Mouse (Mus musculus) heart, embryonic 11.5 days (tissue): ENCODE measurements around the gene Cyb561. TPM values are rescaled to one million over a fixed set of nuclear protein-coding genes. Genes with fewer than 3 reads are reported as not detected.

ENCODE experiments used
- ATAC-seq: fragments of 200-750 bp; cut with Nextera tagmentation; replicated peaks from 2 replicates; pipeline ENCODE4 v1.8.0; 2017; ENCODE audit warnings: moderate library complexity; ENCODE audit not compliant: insufficient number of reproducible peaks, low FRiP score, low TSS enrichment
- H3K27ac ChIP-seq: fragments of 300-500 bp; sonication (generic); 2 replicates; pipeline ENCODE4 v1.5.1; 2014; ENCODE audit warnings: mild to moderate bottlenecking, low read depth, low read length
- H3K27me3 ChIP-seq: fragments of 300-500 bp; sonication (generic); 2 replicates; pipeline ENCODE4 v1.6.1; 2014; ENCODE audit warnings: mild to moderate bottlenecking, low read length, mixed read lengths; ENCODE audit not compliant: control insufficient read depth, insufficient read depth
- H3K36me3 ChIP-seq: fragments of 300-500 bp; sonication (generic); 2 replicates; pipeline ENCODE4 v1.6.1; 2014; ENCODE audit warnings: mild to moderate bottlenecking, low read length, moderate library complexity, mixed read lengths; ENCODE audit not compliant: control insufficient read depth, insufficient read depth
- H3K4me1 ChIP-seq: fragments of 300-500 bp; sonication (generic); 2 replicates; pipeline ENCODE4 v1.6.1; 2014; ENCODE audit warnings: low read length; ENCODE audit not compliant: control insufficient read depth, insufficient read depth
- H3K4me2 ChIP-seq: fragments of 300-500 bp; sonication (generic); 2 replicates; pipeline ENCODE4 v1.6.1; 2014; ENCODE audit warnings: mild to moderate bottlenecking, moderate library complexity
- H3K4me3 ChIP-seq: fragments of 300-500 bp; sonication (generic); 2 replicates; pipeline ENCODE4 v1.5.1; 2014; ENCODE audit warnings: low read depth, low read length
- H3K9ac ChIP-seq: fragments of 300-500 bp; sonication (generic); 2 replicates; pipeline ENCODE4 v1.6.1; 2014; ENCODE audit warnings: mild to moderate bottlenecking, low read depth, low read length, moderate library complexity
- H3K9me3 ChIP-seq: fragments of 300-500 bp; sonication (generic); replicated peaks from 2 replicates; pipeline ENCODE4 v1.6.1; 2016; ENCODE audit warnings: low read length; ENCODE audit not compliant: control insufficient read depth
- WGBS: fragments of 180-500 bp; shearing (Covaris S2); extraction: QIAGEN DNeasy Blood & Tissue Kit; methylation state at CpG from one replicate; pipeline ENCODE4 v1.1.7; 2014; ENCODE audit not compliant: insufficient replicate concordance; 5-methylcytosine and 5-hydroxymethylcytosine counted together
- polyA plus RNA-seq: library from polyadenylated mRNA; unstranded; fragments of >200 nt; fragmentation: Nextera tagmentation; extraction: Ambion mirVana; gene quantifications from 2 replicates; pipeline ENCODE4 v1.2.1, GENCODE M21; 2014

Gene Cyb561
- polyA plus RNA-seq, 1 experiment from 2014 or later = 3.5 TPM

GRCm38 (mm10) chr11:105978232-105978631, 25.1 kb upstream of the Cyb561 start:
- Histone ChIP-seq H3K9ac (no peak overlapping the region), H3K4me3 (no peak overlapping the region), H3K27me3 (peaks cover 5% of the 10 kb centered on the region; the same call in 1 of the 2 replicates), H3K4me1 (no peaks in the 10 kb centered on the region), H3K4me2 (no peak overlapping the region), H3K27ac (no peak overlapping the region), H3K9me3 (no peaks in the 10 kb centered on the region), H3K36me3 (no peaks in the 10 kb centered on the region)
- WGBS = 57% methylated on average over 2 of the region's 2 CpGs
- ATAC-seq = no peak

- no peak overlapping the region for H3K9ac ChIP-seq
- H3K4me1 ChIP-seq = no peaks in the 10 kb centered on the region
- 80% methylated on average over 5 of the region's 5 CpGs for WGBS
- no peak overlapping the region for H3K4me2 ChIP-seq
- H3K9me3 ChIP-seq = no peaks in the 10 kb centered on the region
- ATAC-seq = no peak
- peaks cover 19% of the 10 kb centered on the region for H3K27me3 ChIP-seq
- no peaks in the 10 kb centered on the region for H3K36me3 ChIP-seq
- no peak overlapping the region for H3K4me3 ChIP-seq
- no peak overlapping the region for H3K27ac ChIP-seq
Measured at GRCm38 (mm10) chr11:105975636-105976035, 22.5 kb upstream of the Cyb561 start.

DNA sequence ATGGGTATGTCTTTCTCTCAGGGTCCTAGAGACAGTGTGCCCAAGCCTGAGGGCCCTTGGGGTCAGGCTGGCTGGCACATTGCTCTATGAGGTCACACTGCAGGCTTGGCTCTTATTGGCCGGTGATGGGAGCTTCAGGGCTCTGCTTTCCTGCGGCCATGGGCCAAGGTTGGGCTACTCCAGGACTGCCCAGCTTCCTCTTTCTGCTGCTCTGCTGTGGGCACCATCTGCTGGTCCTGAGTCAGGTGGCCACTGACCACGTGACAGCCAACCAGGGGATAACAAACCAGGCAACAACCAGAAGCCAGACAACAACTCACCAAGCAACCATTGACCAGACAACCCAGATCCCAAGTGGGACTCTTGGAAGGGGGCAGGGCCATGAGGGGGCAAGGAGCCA, 21.9 kb upstream of the Cyb561 start:
- H3K4me2 ChIP-seq = no peak overlapping the region
- no peaks in the 10 kb centered on the region for H3K9me3 ChIP-seq
- H3K4me1 ChIP-seq = no peaks in the 10 kb centered on the region
- no peak overlapping the region for H3K4me3 ChIP-seq
- 69% methylated on average over 3 of the region's 3 CpGs for WGBS
- peaks cover 25% of the 10 kb centered on the region for H3K27me3 ChIP-seq
- H3K27ac ChIP-seq = no peak overlapping the region
- no peaks in the 10 kb centered on the region for H3K36me3 ChIP-seq
- ATAC-seq = no peak
- no peak overlapping the region for H3K9ac ChIP-seq

GRCm38 (mm10) chr11:105974593-105974992, 21.5 kb upstream of the Cyb561 start:
- Histone ChIP-seq H3K27ac (no peak overlapping the region), H3K9me3 (no peaks in the 10 kb centered on the region), H3K9ac (no peak overlapping the region), H3K4me1 (no peaks in the 10 kb centered on the region), H3K4me3 (no peak overlapping the region), H3K36me3 (no peaks in the 10 kb centered on the region), H3K4me2 (no peak overlapping the region), H3K27me3 (peaks cover 29% of the 10 kb centered on the region)
- ATAC-seq = no peak
- 87% methylated on average over 6 of the region's 6 CpGs for WGBS

DNA sequence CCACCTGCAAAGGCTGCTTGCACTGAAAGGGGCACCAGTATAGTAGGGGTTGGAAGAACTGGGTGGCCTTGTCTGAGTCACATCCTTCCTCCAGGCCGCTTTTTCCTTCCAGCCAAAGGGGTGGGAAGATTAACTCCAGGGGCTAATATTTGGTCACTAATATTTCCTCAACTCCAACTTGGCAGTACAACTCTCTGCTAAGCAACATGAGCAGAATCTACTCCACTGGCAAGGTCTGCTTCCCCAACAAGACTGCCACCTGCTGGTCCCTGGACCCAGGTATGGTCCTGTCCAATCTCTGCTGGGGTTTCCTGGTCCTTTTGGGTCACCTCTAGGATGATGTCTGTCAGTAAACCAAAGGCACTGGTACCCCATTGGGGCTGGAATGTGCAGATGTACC, 16.4 kb upstream of the Cyb561 start:
- 0 out of 2 replicates have a peak, but pooled peaks cover 2% of the 10 kb centered on the region for H3K4me1 ChIP-seq
- 22% methylated on average over 1 of the region's 1 CpGs for WGBS
- peaks cover 65% of the 10 kb centered on the region for H3K27me3 ChIP-seq
- no peak overlapping the region for H3K4me2 ChIP-seq
- H3K9me3 ChIP-seq = no peaks in the 10 kb centered on the region
- H3K36me3 ChIP-seq = no peaks in the 10 kb centered on the region
- H3K4me3 ChIP-seq = no peak overlapping the region
- H3K27ac ChIP-seq = no peak overlapping the region
- ATAC-seq = no peak
- no peak overlapping the region for H3K9ac ChIP-seq

DNA sequence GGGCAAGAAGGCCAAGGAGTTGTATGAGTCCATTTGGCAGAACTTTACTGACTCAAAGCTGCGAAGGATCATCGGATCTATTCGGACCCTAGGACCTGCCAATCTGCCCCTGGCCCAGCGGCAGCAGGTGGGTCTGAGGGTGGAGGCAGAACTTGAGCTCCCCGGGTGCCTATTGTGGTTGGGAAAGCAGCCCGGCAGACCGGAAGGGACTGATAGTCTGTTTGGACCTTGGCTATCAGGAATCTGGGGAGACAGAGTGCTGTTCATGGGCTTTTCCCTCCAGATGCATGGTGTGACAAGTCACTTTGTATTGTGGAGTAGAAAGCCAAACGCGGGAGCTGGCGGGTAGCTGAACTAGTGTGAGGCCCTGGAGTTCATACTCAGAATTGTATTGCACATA, 15.8 kb upstream of the Cyb561 start:
- Histone ChIP-seq H3K4me2 (no peak overlapping the region), H3K9me3 (no peaks in the 10 kb centered on the region), H3K4me3 (no peak overlapping the region), H3K36me3 (no peaks in the 10 kb centered on the region), H3K4me1 (0 out of 2 replicates have a peak, but pooled peaks cover 2% of the 10 kb centered on the region), H3K27me3 (peaks cover 65% of the 10 kb centered on the region), H3K27ac (no peak overlapping the region), H3K9ac (no peak overlapping the region)
- WGBS = 29% methylated on average over 10 of the region's 10 CpGs
- ATAC-seq = no peak

DNA sequence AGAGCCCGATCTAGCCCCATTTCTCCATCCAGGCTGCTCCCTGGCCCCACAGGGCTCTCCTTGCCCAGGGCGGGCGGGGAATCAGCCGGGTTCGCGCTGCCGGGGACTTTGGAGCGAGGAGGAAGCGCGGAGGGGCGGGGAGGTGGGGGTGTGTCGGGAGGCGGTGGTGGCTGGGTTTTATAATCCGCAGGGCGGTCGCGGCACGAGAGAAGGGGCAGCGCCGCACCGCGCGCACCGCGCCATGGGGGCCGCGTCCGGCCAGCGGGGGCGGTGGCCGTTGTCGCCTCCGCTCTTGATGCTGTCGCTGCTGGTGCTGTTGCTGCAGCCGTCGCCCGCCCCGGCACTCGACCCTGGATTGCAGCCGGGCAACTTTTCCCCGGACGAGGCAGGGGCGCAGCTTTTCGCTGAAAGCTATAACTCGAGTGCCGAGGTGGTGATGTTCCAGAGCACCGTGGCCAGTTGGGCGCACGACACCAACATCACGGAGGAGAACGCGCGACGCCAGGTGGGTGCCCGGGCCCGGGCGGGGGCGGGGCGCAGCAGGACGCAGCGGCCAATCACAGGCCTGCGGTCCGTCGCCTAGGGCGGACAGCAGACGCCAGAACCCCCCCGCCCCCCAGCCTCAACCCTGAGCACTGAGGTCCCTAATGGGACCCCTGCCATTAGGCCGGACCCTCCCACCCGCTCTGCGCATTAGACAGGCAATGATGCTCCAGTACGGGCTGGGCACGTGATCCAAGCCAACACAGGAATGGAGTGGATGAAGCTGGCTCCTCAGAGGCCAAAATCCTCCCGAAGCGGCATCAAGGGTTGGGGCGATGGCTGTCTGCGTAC, 14.8 kb upstream of the Cyb561 start, which contains the start of gene Ace:
Gene Ace, plus strand, starts transcription at position 205 of the 834 bp plus-strand sequence.
- Histone ChIP-seq H3K27me3 (peaks cover 65% of the 10 kb centered on the region), H3K9me3 (no peaks in the 10 kb centered on the region)
- WGBS = under 1% methylated on average over 75 of the region's 76 CpGs

DNA sequence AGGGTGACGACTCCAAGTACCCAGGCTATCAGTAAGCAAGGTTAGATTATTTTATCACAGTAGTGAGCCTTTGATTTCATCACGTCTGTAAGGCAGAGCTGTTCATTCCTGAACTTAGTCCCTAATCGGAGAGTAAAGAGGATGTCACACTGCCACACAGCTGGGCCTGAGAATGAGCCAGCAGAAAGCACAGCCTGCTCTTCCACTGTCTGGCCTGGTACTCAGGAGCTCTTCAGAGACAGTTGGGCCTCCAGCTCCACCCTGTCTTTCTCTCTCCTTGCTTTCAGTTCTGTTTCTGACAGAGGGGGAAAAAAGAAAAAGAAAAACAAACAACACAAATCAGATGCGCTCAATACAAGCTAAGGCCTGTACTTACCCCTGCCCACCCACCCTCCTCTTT, 13.2 kb upstream of the Cyb561 start:
- Histone ChIP-seq H3K4me1 (0 out of 2 replicates have a peak, but pooled peaks cover 2% of the 10 kb centered on the region), H3K27me3 (peaks cover 55% of the 10 kb centered on the region), H3K4me2 (no peak overlapping the region), H3K9ac (no peak overlapping the region), H3K4me3 (no peak overlapping the region), H3K36me3 (no peaks in the 10 kb centered on the region), H3K9me3 (no peaks in the 10 kb centered on the region), H3K27ac (no peak overlapping the region)
- 50% methylated on average over 4 of the region's 4 CpGs for WGBS
- ATAC-seq = no peak

More for the DNA sequence above, 14.8 kb upstream of the Cyb561 start, which contains the start of gene Ace:
- ATAC-seq = no peak
- peak within 1 kb of the TSS; percentile 24 for H3K9ac ChIP-seq
- H3K4me1 ChIP-seq = 0 out of 2 replicates have a peak, but pooled peaks cover 2% of the 10 kb centered on the region
- peak within 1 kb of the TSS; percentile 52 for H3K4me3 ChIP-seq
- no peak within 1 kb of the TSS for H3K27ac ChIP-seq
- H3K4me2 ChIP-seq = peak within 1 kb of the TSS; percentile 95
- no peaks in the 10 kb centered on the region for H3K36me3 ChIP-seq
